Mouse (Mus musculus) liver, embryonic 14.5 days (tissue): ENCODE data around the gene Gm21974.

Source experiments
- CTCF ChIP-seq: IDR thresholded peaks from 2 replicates; pipeline ENCODE4 v1.5.1; 2016; ENCODE audit warnings: antibody characterized with exemption, low read depth, control low read depth
- EP300 ChIP-seq: IDR thresholded peaks from 2 replicates; pipeline ENCODE4 v1.6.1; 2016; ENCODE audit warnings: antibody characterized with exemption, low read depth

DNA sequence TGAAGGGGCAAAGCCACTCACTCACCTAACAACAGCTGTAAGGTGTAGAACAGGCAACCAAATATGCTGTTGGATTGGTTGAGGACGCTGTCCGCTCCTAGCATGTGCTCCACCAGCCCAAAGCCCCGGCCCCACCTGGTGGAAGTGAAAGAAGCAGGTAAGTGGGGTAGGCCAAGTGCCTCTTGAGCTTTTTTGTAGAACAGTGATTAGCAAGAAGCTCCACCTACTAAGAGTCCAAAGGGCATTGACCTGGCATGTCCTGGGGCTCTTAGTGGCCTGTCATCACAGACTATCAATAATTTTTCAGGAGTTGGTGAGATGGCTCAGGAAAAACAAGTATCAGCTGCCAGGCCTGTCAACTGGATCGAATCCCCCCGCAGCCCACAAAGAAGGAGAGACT is 774 bp downstream of the Gm21974 start:
- TF ChIP-seq CTCF (no peak), EP300 (no peak)
